ENCODE assay signal across 8 mouse cellular contexts in genomic region chr19:10219108-10219507, GRCm38 (mm10). TPM values are rescaled to one million over a fixed set of nuclear protein-coding genes. Genes with fewer than 3 reads are reported as not detected.
DNase-seq lines count a peak whose midpoint lies in the region; ATAC-seq and TF ChIP-seq lines count a peak whose summit lies in the region.

No protein-coding gene starts in this region.

- 43% methylated on average over 3 of the region's 3 CpGs for WGBS in kidney, adult 2 months
- 42% methylated on average over 3 of the region's 3 CpGs for WGBS in kidney, embryonic 16.5 days
- WGBS in limb, embryonic 14.5 days = 44% methylated on average over 3 of the region's 3 CpGs

- no peak overlapping the region for H3K4me3 ChIP-seq in kidney, adult 2 months (ENCODE audit: insufficient read depth, low read depth, low read length)
- no peak overlapping the region for H3K4me3 ChIP-seq in kidney, embryonic 16.5 days (ENCODE audit: low read length)
- no peak overlapping the region for H3K4me3 ChIP-seq in C2C12 (ENCODE audit: insufficient read depth, poor library complexity, severe bottlenecking)
- H3K4me3 ChIP-seq in limb, embryonic 14.5 days (replicated peaks; ENCODE audit: low read length) = no peak overlapping the region

- no peaks in the 10 kb centered on the region for H3K36me3 ChIP-seq in kidney, adult 2 months (ENCODE audit: control insufficient read depth, insufficient read depth, low read length)
- no peaks in the 10 kb centered on the region for H3K36me3 ChIP-seq in kidney, embryonic 16.5 days (ENCODE audit: insufficient read depth, low read length)
- no peaks in the 10 kb centered on the region for H3K36me3 ChIP-seq in C2C12 (ENCODE audit: control insufficient read depth, insufficient read depth)
- H3K36me3 ChIP-seq in limb, embryonic 14.5 days (ENCODE audit: control insufficient read depth, insufficient read depth, low read length) = 0 out of 2 replicates have a peak, but pooled peaks cover 4% of the 10 kb centered on the region
- no peaks in the 10 kb centered on the region for H3K36me3 ChIP-seq in splenic B cell, adult 2 months (ENCODE audit: control insufficient read depth, insufficient read depth, low read length, poor library complexity, severe bottlenecking)

- no peak for TF ChIP-seq POLR2A in kidney, adult 2 months (IDR thresholded peaks at IDR 0.05; ENCODE audit: low read depth, low read length)
- TF ChIP-seq POLR2A in limb, embryonic 14.5 days (IDR thresholded peaks at IDR 0.05; ENCODE audit: borderline replicate concordance, extremely low read depth, insufficient read depth, insufficient read length) = no peak

- no peak overlapping the region for H3K4me2 ChIP-seq in kidney, embryonic 16.5 days (replicated peaks; ENCODE audit: low read depth, low read length)
- no peak overlapping the region for H3K4me2 ChIP-seq in limb, embryonic 14.5 days (replicated peaks; ENCODE audit: low read depth, low read length, severe bottlenecking)

- no peaks in the 10 kb centered on the region for H3K4me1 ChIP-seq in kidney, adult 2 months (ENCODE audit: control insufficient read depth, insufficient read depth, low read length)
- H3K4me1 ChIP-seq in kidney, embryonic 16.5 days (ENCODE audit: insufficient read depth, low read length) = peaks cover 13% of the 10 kb centered on the region
- H3K4me1 ChIP-seq in limb, embryonic 14.5 days (ENCODE audit: control insufficient read depth, insufficient read depth, low read length) = no peaks in the 10 kb centered on the region

- no peaks in the 10 kb centered on the region for H3K79me2 ChIP-seq in C2C12 (ENCODE audit: control insufficient read depth, insufficient read depth)

- H3K27me3 ChIP-seq in kidney, adult 2 months (replicated peaks; ENCODE audit: control insufficient read depth, insufficient read depth, low read length) = no peaks in the 10 kb centered on the region
- no peaks in the 10 kb centered on the region for H3K27me3 ChIP-seq in kidney, embryonic 16.5 days (ENCODE audit: insufficient read depth, low read length)
- peaks cover 28% of the 10 kb centered on the region for H3K27me3 ChIP-seq in C2C12 (ENCODE audit: control insufficient read depth, insufficient read depth, insufficient read length)
- no peaks in the 10 kb centered on the region for H3K27me3 ChIP-seq in limb, embryonic 14.5 days (ENCODE audit: control insufficient read depth, insufficient read depth, low read length)
- H3K27me3 ChIP-seq in splenic B cell, adult 2 months (ENCODE audit: control insufficient read depth, insufficient read depth, low read length, poor library complexity, severe bottlenecking) = no peaks in the 10 kb centered on the region

- no peaks in the 10 kb centered on the region for H3K9me3 ChIP-seq in kidney, embryonic 16.5 days (ENCODE audit: low read length)
- no peaks in the 10 kb centered on the region for H3K9me3 ChIP-seq in limb, embryonic 14.5 days (ENCODE audit: control insufficient read depth, low read length)

- ATAC-seq in CD4-positive, CD25-positive, alpha-beta regulatory T cell, adult 4 months = no peak
- no peak for ATAC-seq in kidney, embryonic 16.5 days (ENCODE audit: low FRiP score, low TSS enrichment)
- ATAC-seq in limb, embryonic 14.5 days (ENCODE audit: low FRiP score, low read depth) = no peak

- H3ac ChIP-seq in C2C12 (ENCODE audit: control insufficient read depth, insufficient read length, low read depth) = no peak overlapping the region

- peak; percentile 61 for TF ChIP-seq CTCF in kidney, adult 2 months (conservative IDR thresholded peaks at IDR 0.05; ENCODE audit: insufficient read depth, insufficient read length, low read depth, low read length)
- TF ChIP-seq CTCF in C2C12 (IDR thresholded peaks at IDR 0.05; ENCODE audit: control insufficient read depth, insufficient read depth, insufficient read length) = peak; percentile 16

- H3K79me3 ChIP-seq in C2C12 (ENCODE audit: low read depth) = no peaks in the 10 kb centered on the region

- no peak overlapping the region for H3K9ac ChIP-seq in kidney, embryonic 16.5 days (replicated peaks; ENCODE audit: low read length)
- H3K9ac ChIP-seq in limb, embryonic 14.5 days (ENCODE audit: low read depth, low read length, severe bottlenecking) = no peak overlapping the region

- H3K27ac ChIP-seq in kidney, adult 2 months (ENCODE audit: insufficient read depth, low read depth, low read length) = no peak overlapping the region
- H3K27ac ChIP-seq in kidney, embryonic 16.5 days (ENCODE audit: low read length) = no peak overlapping the region
- no peak overlapping the region for H3K27ac ChIP-seq in limb, embryonic 14.5 days (replicated peaks; ENCODE audit: low read depth, low read length)

- DNase-seq in CD4-positive, CD25-positive, alpha-beta regulatory T cell, adult 2 months (ENCODE audit: low read depth, low spot score) = peak; percentile 66
- peak; percentile 52 for DNase-seq in kidney, adult 2 months
- DNase-seq in embryo, embryonic 10 days (ENCODE audit: low spot score) = peak; percentile 51
- DNase-seq in limb, embryonic 14.5 days (ENCODE audit: low spot score) = peak; percentile 62
- DNase-seq in splenic B cell, adult 2 months (ENCODE audit: low read depth, low spot score) = peak; percentile 65

TF ChIP-seq in C2C12, 6 proteins besides CTCF, POLR2A, EP300 and RAD21:
- TF ChIP-seq USF1 (IDR thresholded peaks at IDR 0.05; ENCODE audit: low read depth) (no peak), CEBPB (IDR thresholded peaks at IDR 0.05; ENCODE audit: low read depth) (no peak), MYOD1 (IDR thresholded peaks at IDR 0.05; ENCODE audit: control insufficient read depth, insufficient read length, low read depth) (no peak), MAX (IDR thresholded peaks at IDR 0.05) (no peak), FOSL1 (IDR thresholded peaks at IDR 0.05; ENCODE audit: insufficient read depth, low read length, poor library complexity, severe bottlenecking) (no peak), MYOG (IDR thresholded peaks at IDR 0.05; ENCODE audit: control insufficient read depth, extremely low read depth, insufficient read length) (no peak)

RNA-seq across cellular contexts. Expression of gene Fen1, which starts 15.1 kb away (rescaled TPM):
- polyA plus RNA-seq in CD4-positive, CD25-positive, alpha-beta regulatory T cell, adult 4 months (2017; shearing (Covaris generic)) = 10 to 100 TPM; 50.1 to 81.1 TPM
- 4.8 and 4.9 TPM in 2 replicates for polyA plus RNA-seq in kidney, adult 2 months (2012; rRNA removed)
- polyA plus RNA-seq in kidney, embryonic 16.5 days (2015; fragmentation: Nextera tagmentation; extraction: Ambion mirVana) = 103 and 107 TPM in 2 replicates
- polyA plus RNA-seq in C2C12 (2012; fragmentation: generic; extraction: Trizol) = 83.7 TPM
- 37.3 and 40.8 TPM in 2 replicates for polyA plus RNA-seq in limb, embryonic 14.5 days (2012; rRNA removed)
- polyA plus RNA-seq in limb, embryonic 14.5 days (2014; fragmentation: Nextera tagmentation; extraction: Ambion mirVana) = 58.2 and 61.2 TPM in 2 replicates

RNA-seq across cellular contexts. Expression of gene Tmem258, which starts 15.3 kb away (rescaled TPM):
- polyA plus RNA-seq in CD4-positive, CD25-positive, alpha-beta regulatory T cell, adult 4 months (2017; shearing (Covaris generic)) = 100 to 1,000 TPM; 288 to 332 TPM
- 123 and 135 TPM in 2 replicates for polyA plus RNA-seq in kidney, adult 2 months (2012; rRNA removed)
- 430 and 433 TPM in 2 replicates for polyA plus RNA-seq in kidney, embryonic 16.5 days (2015; fragmentation: Nextera tagmentation; extraction: Ambion mirVana)
- 339 TPM for polyA plus RNA-seq in C2C12 (2012; fragmentation: generic; extraction: Trizol)
- polyA plus RNA-seq in limb, embryonic 14.5 days (2012; rRNA removed) = 178 and 186 TPM in 2 replicates
- 484 and 516 TPM in 2 replicates for polyA plus RNA-seq in limb, embryonic 14.5 days (2014; fragmentation: Nextera tagmentation; extraction: Ambion mirVana)

RNA-seq across cellular contexts. Expression of gene Myrf, which starts 21.4 kb away (rescaled TPM):
- polyA plus RNA-seq in CD4-positive, CD25-positive, alpha-beta regulatory T cell, adult 4 months (2017; shearing (Covaris generic)) = under 1 TPM in 1 of 2 experiments, not detected in 1; 0.19 TPM
- polyA plus RNA-seq in kidney, adult 2 months (2012; rRNA removed) = 18.8 and 24.5 TPM in 2 replicates
- 3.9 and 4.2 TPM in 2 replicates for polyA plus RNA-seq in kidney, embryonic 16.5 days (2015; fragmentation: Nextera tagmentation; extraction: Ambion mirVana)
- 0.21 TPM for polyA plus RNA-seq in C2C12 (2012; fragmentation: generic; extraction: Trizol)
- 4.4 and 7.0 TPM in 2 replicates for polyA plus RNA-seq in limb, embryonic 14.5 days (2012; rRNA removed)
- 1.1 and 1.4 TPM in 2 replicates for polyA plus RNA-seq in limb, embryonic 14.5 days (2014; fragmentation: Nextera tagmentation; extraction: Ambion mirVana)

RNA-seq across cellular contexts. Expression of gene Fads1, which starts 36.4 kb away (rescaled TPM):
- 1 to 10 TPM; 4.9 to 6.8 TPM for polyA plus RNA-seq in CD4-positive, CD25-positive, alpha-beta regulatory T cell, adult 4 months (2017; shearing (Covaris generic))
- 87.4 and 88.4 TPM in 2 replicates for polyA plus RNA-seq in kidney, adult 2 months (2012; rRNA removed)
- polyA plus RNA-seq in kidney, embryonic 16.5 days (2015; fragmentation: Nextera tagmentation; extraction: Ambion mirVana) = 95.4 and 100 TPM in 2 replicates
- polyA plus RNA-seq in C2C12 (2012; fragmentation: generic; extraction: Trizol) = 62.3 TPM
- polyA plus RNA-seq in limb, embryonic 14.5 days (2012; rRNA removed) = 87.3 and 116 TPM in 2 replicates
- 81.1 and 81.3 TPM in 2 replicates for polyA plus RNA-seq in limb, embryonic 14.5 days (2014; fragmentation: Nextera tagmentation; extraction: Ambion mirVana)
